Comparison of ENCODE assay signal across 11 mouse cellular contexts in genomic region chr4:54331588-54332211, GRCm38 (mm10).
DNase-seq lines count a peak whose midpoint lies in the region; ATAC-seq lines count a peak whose summit lies in the region.
"Had no signal": no experiment of that assay in that cellular context is flagged by ENCODE, and none has a peak within 500 bp of the region (broad histone marks: within the 10 kb centered on the region; RNA-seq: fewer than 3 reads in every experiment).

No protein-coding gene starts in this region.

- no peaks in the 10 kb centered on the region for H3K9me3 ChIP-seq in limb, embryonic 13.5 days

- peak; percentile 75 for ATAC-seq in limb, embryonic 13.5 days (ENCODE audit: low FRiP score, low read depth)

- H3K4me3 ChIP-seq in limb, embryonic 13.5 days: no peak overlapping the region
- H3K4me3 ChIP-seq: left cerebral cortex, adult 2 months had no signal

- peak overlapping the region; percentile 67; the same call in 1 of the 2 replicates for H3K27ac ChIP-seq in limb, embryonic 13.5 days
- H3K27ac ChIP-seq: left cerebral cortex, adult 2 months had no signal

- H3K9ac ChIP-seq in limb, embryonic 13.5 days: 0 out of 2 replicates have a peak overlapping the region, but pooled peaks have one; percentile 13

- H3K4me2 ChIP-seq in limb, embryonic 13.5 days (replicated peaks): peak overlapping the region; percentile 39

- H3K4me1 ChIP-seq in limb, embryonic 13.5 days: peaks cover 17% of the 10 kb centered on the region; the same call in 1 of the 2 replicates

- H3K36me3 ChIP-seq in limb, embryonic 13.5 days: no peaks in the 10 kb centered on the region

- no peaks in the 10 kb centered on the region for H3K27me3 ChIP-seq in limb, embryonic 13.5 days

- 15% methylated on average over 12 of the region's 12 CpGs for WGBS in limb, embryonic 13.5 days

- peak; percentile 34 to 43 for DNase-seq in cerebellum, postnatal 10 days
- DNase-seq in cerebellum, adult 11-12 months: no peak
- DNase-seq in ovary, postnatal 36 days (ENCODE audit: low spot score): peak; percentile 58
- no peak for DNase-seq in ovary, postnatal 10 days (ENCODE audit: low spot score)
- DNase-seq in testis, postnatal 10 days (ENCODE audit: low spot score): peak; percentile 60
- no peak for DNase-seq in adrenal gland, postnatal 25 days
- no peak for DNase-seq in left cerebral cortex, adult 9 months (ENCODE audit: low spot score in 2 of 2)
- DNase-seq: cerebellum, adult 18-20 months; heart, postnatal 36 days had no signal

Comparison
In these comparisons a context has a peak if more than half of its experiments do, and no peak if none do; other contexts are left out.
1. DNase-seq: peak in cerebellum, postnatal 10 days (2 of 2), ovary, postnatal 36 days (single experiment) and testis, postnatal 10 days (single experiment); none in cerebellum, adult 11-12 months (single experiment), ovary, postnatal 10 days (single experiment), adrenal gland, postnatal 25 days (single experiment) and left cerebral cortex, adult 9 months (0 of 2).